Mouse (Mus musculus): Measurements from ENCODE around the gene Gm8257.
"Not testable (repeated sequence)": the region's sequence is repeated elsewhere in the genome, so short reads cannot be mapped to it uniquely, and the experiment has no call there.

GRCm38 (mm10) chr14:44730711-44731110, 24.5 kb upstream of the Gm8257 start:
- not testable (repeated sequence) for TF ChIP-seq TCF12 (IDR thresholded peaks at IDR 0.05; ENCODE audit: low read depth, low read length); KAT2A (IDR thresholded peaks at IDR 0.05; ENCODE audit: insufficient replicate concordance, low read length); ZC3H11A (IDR thresholded peaks at IDR 0.05; ENCODE audit: low read depth, low read length); CTCF (conservative IDR thresholded peaks at IDR 0.05 in 1 of 2, IDR thresholded peaks at IDR 0.05 in 1 of 2; ENCODE audit: low read depth in 2 of 2, low read length in 2 of 2); POLR2A (IDR thresholded peaks at IDR 0.05; ENCODE audit: low read depth, low read length); NELFE (IDR thresholded peaks at IDR 0.05; ENCODE audit: low read depth, low read length)
